Mouse (Mus musculus): ENCODE results near the gene Prox1.

- TF ChIP-seq CTCF (IDR thresholded peaks at IDR 0.05; ENCODE audit: low read depth): no peak
- no peak for TF ChIP-seq EP300 (IDR thresholded peaks at IDR 0.05; ENCODE audit: low read depth)
These were observed 30.0 kb downstream of the Prox1 start for GRCm38 (mm10) chr1:190140519-190140918.

All from liver, embryonic 14.5 days (tissue).